Mouse (Mus musculus) liver, embryonic 14.5 days (tissue): Measurements from ENCODE around the gene Ctnnd2.

Source experiments
- CTCF ChIP-seq: IDR thresholded peaks from 2 replicates; pipeline ENCODE4 v1.5.1; 2016; ENCODE audit warnings: antibody characterized with exemption, low read depth, control low read depth
- EP300 ChIP-seq: IDR thresholded peaks from 2 replicates; pipeline ENCODE4 v1.6.1; 2016; ENCODE audit warnings: antibody characterized with exemption, low read depth

GRCm38 (mm10) chr15:30587446-30587845, 415.1 kb downstream of the Ctnnd2 start:
- TF ChIP-seq CTCF, result no peak
- no peak for TF ChIP-seq EP300
